Mouse (Mus musculus) brain, embryonic 14.5 days (tissue): Measurements from ENCODE around the gene Fam173a.

ENCODE experiments used
- CTCF ChIP-seq: fragments of 200-500 bp; IDR thresholded peaks from 2 replicates; pipeline ENCODE4 v1.5.1; 2012; ENCODE audit warnings: inconsistent platforms, mild to moderate bottlenecking, moderate library complexity, borderline replicate concordance; ENCODE audit not compliant: insufficient read depth, insufficient read length; ENCODE audit errors: extremely low read depth
- POLR2A ChIP-seq: fragments of 200-500 bp; IDR thresholded peaks from 2 replicates; pipeline ENCODE4 v1.6.1; 2012; ENCODE audit warnings: mild to moderate bottlenecking, inconsistent platforms, borderline replicate concordance; ENCODE audit not compliant: poor library complexity, insufficient read depth, insufficient read length, severe bottlenecking; ENCODE audit errors: extremely low read depth

- TF ChIP-seq CTCF = no peak
- no peak for TF ChIP-seq POLR2A
These were observed 17.1 kb upstream of the Fam173a start for GRCm38 (mm10) chr17:25809606-25810340.
